18 mouse cellular contexts compared by ENCODE assay signal in genomic region chr9:42614409-42614808, GRCm38 (mm10).
DNase-seq lines count a peak whose midpoint lies in the region; ATAC-seq lines count a peak whose summit lies in the region.
"Had no signal": no experiment of that assay in that cellular context is flagged by ENCODE, and none has a peak within 500 bp of the region (broad histone marks: within the 10 kb centered on the region; RNA-seq: fewer than 3 reads in every experiment).

No protein-coding gene starts in this region.

- H3K4me3 ChIP-seq in heart, embryonic 13.5 days, result no peak overlapping the region
- no peak overlapping the region for H3K4me3 ChIP-seq in embryonic facial prominence, embryonic 10.5 days
- no peak overlapping the region for H3K4me3 ChIP-seq in limb, embryonic 12.5 days (replicated peaks)
- H3K4me3 ChIP-seq: forebrain, embryonic 15.5 days; intestine, embryonic 15.5 days; liver, embryonic 13.5 days had no signal

- intact Hi-C loops in heart, postnatal 14 days (cut with DNase I), result no loop called here

- H3K4me1 ChIP-seq in heart, embryonic 13.5 days, result peaks cover 33% of the 10 kb centered on the region
- H3K4me1 ChIP-seq in embryonic facial prominence, embryonic 10.5 days, result peaks cover 26% of the 10 kb centered on the region
- H3K4me1 ChIP-seq in limb, embryonic 12.5 days (replicated peaks), result peaks cover 21% of the 10 kb centered on the region
- H3K4me1 ChIP-seq: liver, embryonic 13.5 days had no signal

- no peak for DNase-seq in heart, adult 18-20 months
- peak; percentile 49 for DNase-seq in embryonic facial prominence, embryonic 10.5 days (ENCODE audit: low spot score)
- peak; percentile 15 to 26 for DNase-seq in thymus, postnatal 36 days
- DNase-seq in right cerebral cortex, adult 2 months (ENCODE audit: low spot score in 2 of 2), result no peak
- no peak for DNase-seq in heart, postnatal 14 days
- DNase-seq: adrenal gland, postnatal 25 days; cerebellum, adult 9-10 months; heart, adult 11 months; left cerebral cortex, postnatal 4 days; liver, embryonic 13.5 days had no signal

- no peak overlapping the region for H3K9ac ChIP-seq in heart, embryonic 13.5 days
- no peak overlapping the region for H3K9ac ChIP-seq in limb, embryonic 12.5 days (replicated peaks)
- H3K9ac ChIP-seq: forebrain, embryonic 15.5 days; hindbrain, embryonic 14.5 days; intestine, embryonic 15.5 days; liver, embryonic 13.5 days had no signal

- whole genome bisulfite sequencing in heart, embryonic 13.5 days, result 58% methylated on average over 10 of the region's 10 CpGs
- WGBS in embryonic facial prominence, embryonic 10.5 days, result 62% methylated on average over 10 of the region's 10 CpGs
- WGBS in limb, embryonic 12.5 days, result 46% methylated on average over 10 of the region's 10 CpGs

- H3K27me3 ChIP-seq in heart, embryonic 13.5 days (replicated peaks), result peaks cover 24% of the 10 kb centered on the region
- 0 out of 2 replicates have a peak, but pooled peaks cover 7% of the 10 kb centered on the region for H3K27me3 ChIP-seq in embryonic facial prominence, embryonic 10.5 days (replicated peaks; ENCODE audit: low read depth, poor library complexity, severe bottlenecking)
- no peaks in the 10 kb centered on the region for H3K27me3 ChIP-seq in limb, embryonic 12.5 days
- H3K27me3 ChIP-seq: intestine, embryonic 15.5 days; liver, embryonic 13.5 days had no signal

- H3K36me3 ChIP-seq in heart, embryonic 13.5 days, result no peaks in the 10 kb centered on the region
- H3K36me3 ChIP-seq in embryonic facial prominence, embryonic 10.5 days (replicated peaks), result no peaks in the 10 kb centered on the region
- no peaks in the 10 kb centered on the region for H3K36me3 ChIP-seq in limb, embryonic 12.5 days
- H3K36me3 ChIP-seq: forebrain, embryonic 15.5 days; intestine, embryonic 15.5 days; liver, embryonic 13.5 days had no signal

- 0 out of 2 replicates have a peak overlapping the region, but pooled peaks have one; percentile 5 for H3K27ac ChIP-seq in heart, embryonic 13.5 days (replicated peaks)
- 0 out of 2 replicates have a peak overlapping the region, but pooled peaks have one; percentile 44 for H3K27ac ChIP-seq in embryonic facial prominence, embryonic 10.5 days (replicated peaks)
- no peak overlapping the region for H3K27ac ChIP-seq in limb, embryonic 12.5 days
- H3K27ac ChIP-seq: forebrain, embryonic 15.5 days; hindbrain, embryonic 14.5 days; intestine, embryonic 15.5 days; liver, embryonic 13.5 days had no signal

- no peaks in the 10 kb centered on the region for H3K9me3 ChIP-seq in heart, embryonic 13.5 days
- H3K9me3 ChIP-seq in embryonic facial prominence, embryonic 10.5 days, result no peaks in the 10 kb centered on the region
- H3K9me3 ChIP-seq in limb, embryonic 12.5 days, result no peaks in the 10 kb centered on the region
- H3K9me3 ChIP-seq: forebrain, embryonic 15.5 days; intestine, embryonic 15.5 days; liver, embryonic 13.5 days had no signal

- no peak overlapping the region for H3K4me2 ChIP-seq in heart, embryonic 13.5 days
- 0 out of 2 replicates have a peak overlapping the region, but pooled peaks have one; percentile 6 for H3K4me2 ChIP-seq in limb, embryonic 12.5 days
- H3K4me2 ChIP-seq: forebrain, embryonic 15.5 days; hindbrain, embryonic 14.5 days; intestine, embryonic 15.5 days; liver, embryonic 13.5 days had no signal

- ATAC-seq in heart, embryonic 13.5 days (ENCODE audit: extremely low read depth, insufficient number of reproducible peaks, low FRiP score, low TSS enrichment), result no peak
- no peak for ATAC-seq in limb, embryonic 12.5 days (ENCODE audit: insufficient number of reproducible peaks, insufficient read depth, low FRiP score, low TSS enrichment, low read depth)
- ATAC-seq: activated CD4-positive, CD25-positive, alpha-beta regulatory T cell, adult 4 months; forebrain, embryonic 15.5 days; intestine, embryonic 15.5 days; lung, postnatal 0 days; Patski had no signal

Comparison
In these comparisons a context has a peak if more than half of its experiments do, and no peak if none do; other contexts are left out.
1. DNase-seq: peak in embryonic facial prominence, embryonic 10.5 days (single experiment) and thymus, postnatal 36 days (2 of 2); none in heart, adult 18-20 months (0 of 2), right cerebral cortex, adult 2 months (0 of 2) and heart, postnatal 14 days (0 of 2).